Mouse (Mus musculus) heart, adult 2 months (tissue): ENCODE measurements around the gene Fate1. TPM values are rescaled to one million over a fixed set of nuclear protein-coding genes. Genes with fewer than 3 reads are reported as not detected.
"Not testable (repeated sequence)": the region's sequence is repeated elsewhere in the genome, so short reads cannot be mapped to it uniquely, and the experiment has no call there.

Experiments used
- DNase-seq, 2 experiments: peaks; one replicate each; pipeline ENCODE4 v3.0.0; 2021
- H3K27ac ChIP-seq: fragments of 200-600 bp; 2 replicates; pipeline ENCODE4 v1.8.1; 2022
- H3K27me3 ChIP-seq: fragments of 200-500 bp; 2 replicates; pipeline ENCODE4 v1.6.1; 2012; ENCODE audit warnings: mild to moderate bottlenecking, low read length, inconsistent platforms, mixed read lengths; ENCODE audit not compliant: control insufficient read depth, insufficient read depth
- H3K36me3 ChIP-seq: fragments of 200-500 bp; 2 replicates; pipeline ENCODE4 v1.6.1; 2012; ENCODE audit warnings: low read length, inconsistent platforms; ENCODE audit not compliant: control insufficient read depth, insufficient read depth
- H3K4me1 ChIP-seq: fragments of 200-500 bp; 2 replicates; pipeline ENCODE4 v1.6.1; 2011; ENCODE audit warnings: low read length; ENCODE audit not compliant: control insufficient read depth, insufficient read depth
- H3K4me3 ChIP-seq: fragments of 200-600 bp; 2 replicates; pipeline ENCODE4 v1.8.1; 2022
- H3K79me2 ChIP-seq: fragments of 200-500 bp; replicated peaks from 2 replicates; pipeline ENCODE4 v1.6.1; 2012; ENCODE audit warnings: mild to moderate bottlenecking, inconsistent platforms, low read length, moderate library complexity, mixed read lengths; ENCODE audit not compliant: control insufficient read depth, insufficient read depth
- H3K9ac ChIP-seq: fragments of 200-500 bp; 2 replicates; pipeline ENCODE4 v1.6.1; 2012; ENCODE audit warnings: low read depth, mild to moderate bottlenecking, control low read depth, inconsistent platforms, low read length, mixed read lengths
- CTCF ChIP-seq: fragments of 200-600 bp; IDR thresholded peaks from 2 replicates; pipeline ENCODE4 v1.8.1; 2022; ENCODE audit warnings: antibody characterized with exemption, mild to moderate bottlenecking, moderate library complexity
- EP300 ChIP-seq: fragments of 200-500 bp; IDR thresholded peaks from 2 replicates; pipeline ENCODE4 v1.6.1; 2011; ENCODE audit warnings: low read depth, low read length, control low read depth; ENCODE audit not compliant: insufficient read depth
- POLR2A ChIP-seq: fragments of 200-500 bp; IDR thresholded peaks from 2 replicates; pipeline ENCODE4 v1.6.1; 2011; ENCODE audit warnings: mild to moderate bottlenecking, low read depth, low read length, control low read depth; ENCODE audit not compliant: insufficient read depth
- WGBS: fragments of 180-500 bp; shearing (Covaris S2); methylation state at CpG from one replicate; pipeline ENCODE4 v1.1.7; 2018; 5-methylcytosine and 5-hydroxymethylcytosine counted together
- intact Hi-C: fragments of 180-260 bp; cut with DNase I; formaldehyde crosslinking; loops from one replicate; pipeline ENCODE4 v1.15.1; 2025
- polyA plus RNA-seq: library from polyadenylated mRNA; depleted of rRNA; stranded (reverse); fragments of >200 nt; gene quantifications from 2 replicates; pipeline ENCODE4 v1.2.3, GENCODE M21; 2012
- total RNA-seq, 2 experiments: library from RNA; stranded (reverse); gene quantifications; 2 replicates each; pipeline ENCODE4 v1.2.3; 2021

Gene Fate1
- total and polyA plus RNA-seq, 3 experiments, result not detected

GRCm38 (mm10) chrX:71968216-71968615 lies 4.6 kb upstream of the Fate1 start:
- no peak overlapping the region for H3K4me3 ChIP-seq
- 89% methylated on average over 1 of the region's 1 CpGs for WGBS
- no peaks in the 10 kb centered on the region for H3K27me3 ChIP-seq
- H3K4me1 ChIP-seq, result no peaks in the 10 kb centered on the region; the same call in 1 of the 2 replicates
- intact Hi-C loops, result no loop called here
- no peaks in the 10 kb centered on the region for H3K79me2 ChIP-seq
- no peak overlapping the region for H3K9ac ChIP-seq
- no peak overlapping the region for H3K27ac ChIP-seq
- no peak for DNase-seq
- TF ChIP-seq POLR2A, result no peak
- no peak for TF ChIP-seq CTCF
- TF ChIP-seq EP300, result no peak
- no peaks in the 10 kb centered on the region for H3K36me3 ChIP-seq

GRCm38 (mm10) chrX:71968816-71969215 lies 4.0 kb upstream of the Fate1 start:
- Histone ChIP-seq H3K27me3 (no peaks in the 10 kb centered on the region), H3K4me3 (no peak overlapping the region), H3K4me1 (no peaks in the 10 kb centered on the region; the same call in 1 of the 2 replicates), H3K9ac (no peak overlapping the region), H3K36me3 (no peaks in the 10 kb centered on the region), H3K27ac (no peak overlapping the region), H3K79me2 (no peaks in the 10 kb centered on the region)
- DNase-seq, result no peak
- 74% methylated on average over 6 of the region's 6 CpGs for WGBS
- TF ChIP-seq CTCF, result no peak
- TF ChIP-seq EP300, result no peak
- no peak for TF ChIP-seq POLR2A
- intact Hi-C loops, result no loop called here

- intact Hi-C loops, result no loop called here
- 64% methylated on average over 5 of the region's 5 CpGs for WGBS
- Histone ChIP-seq H3K36me3 (no peaks in the 10 kb centered on the region), H3K27me3 (no peaks in the 10 kb centered on the region), H3K79me2 (no peaks in the 10 kb centered on the region), H3K27ac (no peak overlapping the region), H3K9ac (no peak overlapping the region), H3K4me3 (no peak overlapping the region), H3K4me1 (no peaks in the 10 kb centered on the region)
- DNase-seq, result no peak
- TF ChIP-seq POLR2A (no peak), CTCF (no peak), EP300 (no peak)
These were observed 1.5 kb upstream of the Fate1 start for GRCm38 (mm10) chrX:71971325-71971724.

GRCm38 (mm10) chrX:71977681-71978080 lies 4.9 kb downstream of the Fate1 start:
- H3K27ac ChIP-seq, H3K4me1 ChIP-seq, H3K9ac ChIP-seq, DNase-seq, H3K36me3 ChIP-seq, H3K4me3 ChIP-seq, H3K27me3 ChIP-seq, H3K79me2 ChIP-seq, intact Hi-C loops: not testable (repeated sequence)

- H3K4me3 ChIP-seq, result no peak overlapping the region
- intact Hi-C loops, result loop anchor here (10.0 kb wide), 2 partner anchors 114 to 834 kb away; no protein-coding TSS in a partner anchor
- no peaks in the 10 kb centered on the region for H3K36me3 ChIP-seq
- no peak overlapping the region for H3K27ac ChIP-seq
- H3K9ac ChIP-seq, result no peak overlapping the region
- H3K4me1 ChIP-seq, result peaks cover 1% of the 10 kb centered on the region; the same call in 1 of the 2 replicates
- H3K27me3 ChIP-seq, result no peaks in the 10 kb centered on the region
- TF ChIP-seq EP300, result no peak
- TF ChIP-seq POLR2A, result no peak
- no peak for TF ChIP-seq CTCF
- no peaks in the 10 kb centered on the region for H3K79me2 ChIP-seq
- 32% methylated on average over 3 of the region's 3 CpGs for WGBS
- DNase-seq, result no peak
These were observed 7.7 kb downstream of the Fate1 start for GRCm38 (mm10) chrX:71980443-71980842.

- Histone ChIP-seq H3K4me3 (no peak overlapping the region), H3K79me2 (no peaks in the 10 kb centered on the region), H3K4me1 (peaks cover 1% of the 10 kb centered on the region; the same call in 1 of the 2 replicates), H3K9ac (no peak overlapping the region), H3K27me3 (no peaks in the 10 kb centered on the region), H3K36me3 (no peaks in the 10 kb centered on the region), H3K27ac (no peak overlapping the region)
- 60% methylated on average over 2 of the region's 2 CpGs for WGBS
- intact Hi-C loops, result loop anchor here (10.0 kb wide), 2 partner anchors 113 to 833 kb away; no protein-coding TSS in a partner anchor
- DNase-seq, result no peak
- TF ChIP-seq CTCF (no peak), EP300 (no peak), POLR2A (no peak)
These were observed 8.5 kb downstream of the Fate1 start for GRCm38 (mm10) chrX:71981322-71981721.
